8 mouse cellular contexts compared by ENCODE assay signal in the genomic region with DNA sequence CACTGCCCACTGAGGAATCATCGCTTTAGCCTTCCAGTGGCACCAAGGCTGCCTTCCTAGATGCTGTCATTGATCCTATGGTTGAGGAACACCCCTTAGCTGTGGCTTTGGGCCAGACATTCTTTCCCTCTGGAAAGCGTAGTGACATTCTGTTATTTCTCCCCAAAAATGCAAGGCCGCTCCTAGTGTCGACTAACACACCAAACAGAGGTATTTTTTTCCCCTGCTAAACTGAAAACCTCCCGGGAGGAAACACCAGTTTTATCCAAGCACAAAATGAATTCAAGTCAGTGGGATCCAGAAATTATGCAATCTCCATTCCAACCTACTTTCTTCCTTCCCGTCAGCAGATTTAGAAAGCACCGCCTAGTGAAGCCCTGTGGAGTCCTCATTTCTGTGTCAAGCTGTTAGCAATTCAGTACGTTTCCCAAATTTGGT.
A peak's percentile ranks its signal among the peaks of the same experiment; 100 is the strongest.
DNase-seq lines count a peak whose midpoint lies in the region; ATAC-seq and TF ChIP-seq lines count a peak whose summit lies in the region.

No protein-coding gene starts in this region.

- no peak overlapping the region for H3K9ac ChIP-seq in kidney, postnatal 0 days (ENCODE audit: low read depth, low read length)
- H3K9ac ChIP-seq in kidney, embryonic 14.5 days (ENCODE audit: low read depth, low read length), result no peak overlapping the region
- no peak overlapping the region for H3K9ac ChIP-seq in midbrain, embryonic 13.5 days (replicated peaks)

- no peak overlapping the region for H3K4me3 ChIP-seq in kidney, postnatal 0 days (replicated peaks; ENCODE audit: low read depth, low read length)
- no peak overlapping the region for H3K4me3 ChIP-seq in kidney, embryonic 14.5 days (ENCODE audit: low read length)
- H3K4me3 ChIP-seq in midbrain, embryonic 13.5 days (replicated peaks), result no peak overlapping the region

- DNase-seq in kidney, postnatal 0 days (ENCODE audit: low spot score), result peak; percentile 9
- no peak for DNase-seq in kidney, adult 9 months
- peak; percentile 21 to 29 for DNase-seq in cerebellum, postnatal 10 days
- peak; percentile 36 to 52 for DNase-seq in gastrocnemius, postnatal 36 days
- peak; percentile 6 for DNase-seq in lung, postnatal 14 days
- no peak for DNase-seq in embryo, embryonic 10 days (ENCODE audit: low spot score)

- no peak for ATAC-seq in kidney, postnatal 0 days (replicated peaks; ENCODE audit: low FRiP score, low read depth)
- ATAC-seq in kidney, embryonic 14.5 days (ENCODE audit: low FRiP score, low TSS enrichment), result no peak
- no peak for ATAC-seq in midbrain, embryonic 13.5 days

- no peaks in the 10 kb centered on the region for H3K4me1 ChIP-seq in kidney, postnatal 0 days (replicated peaks; ENCODE audit: insufficient read depth, low read length)
- H3K4me1 ChIP-seq in kidney, embryonic 14.5 days (ENCODE audit: control insufficient read depth, insufficient read depth, low read length), result no peaks in the 10 kb centered on the region
- H3K4me1 ChIP-seq in midbrain, embryonic 13.5 days (replicated peaks), result no peaks in the 10 kb centered on the region

- WGBS in kidney, postnatal 0 days, result 71% methylated on average over 8 of the region's 8 CpGs
- WGBS in kidney, embryonic 14.5 days, result 82% methylated on average over 8 of the region's 8 CpGs
- 84% methylated on average over 8 of the region's 8 CpGs for WGBS in midbrain, embryonic 13.5 days

- no peak for TF ChIP-seq CTCF in kidney, postnatal 0 days (IDR thresholded peaks at IDR 0.05; ENCODE audit: low read depth)

- intact Hi-C loops in gastrocnemius, postnatal 36 days (cut with DNase I), result no loop called here

- H3K27ac ChIP-seq in kidney, postnatal 0 days, result no peak overlapping the region
- H3K27ac ChIP-seq in kidney, embryonic 14.5 days (ENCODE audit: low read depth, low read length), result no peak overlapping the region
- no peak overlapping the region for H3K27ac ChIP-seq in midbrain, embryonic 13.5 days

- no peaks in the 10 kb centered on the region for H3K36me3 ChIP-seq in kidney, postnatal 0 days (ENCODE audit: insufficient read depth, low read length)
- H3K36me3 ChIP-seq in kidney, embryonic 14.5 days (ENCODE audit: control insufficient read depth, insufficient read depth, low read length), result no peaks in the 10 kb centered on the region
- H3K36me3 ChIP-seq in midbrain, embryonic 13.5 days, result no peaks in the 10 kb centered on the region

- no peaks in the 10 kb centered on the region for H3K9me3 ChIP-seq in kidney, postnatal 0 days (replicated peaks; ENCODE audit: low read length)
- H3K9me3 ChIP-seq in kidney, embryonic 14.5 days (ENCODE audit: control insufficient read depth, low read length), result no peaks in the 10 kb centered on the region
- H3K9me3 ChIP-seq in midbrain, embryonic 13.5 days, result no peaks in the 10 kb centered on the region

- H3K27me3 ChIP-seq in kidney, postnatal 0 days (ENCODE audit: insufficient read depth, low read length), result no peaks in the 10 kb centered on the region
- H3K27me3 ChIP-seq in kidney, embryonic 14.5 days (ENCODE audit: control insufficient read depth, insufficient read depth, low read length), result no peaks in the 10 kb centered on the region
- H3K27me3 ChIP-seq in midbrain, embryonic 13.5 days, result no peaks in the 10 kb centered on the region

- H3K4me2 ChIP-seq in kidney, postnatal 0 days (ENCODE audit: low read length), result no peak overlapping the region
- no peak overlapping the region for H3K4me2 ChIP-seq in kidney, embryonic 14.5 days (replicated peaks; ENCODE audit: low read depth, low read length)
- H3K4me2 ChIP-seq in midbrain, embryonic 13.5 days (replicated peaks), result no peak overlapping the region

Comparison
In these comparisons a context has a peak if more than half of its experiments do, and no peak if none do; other contexts are left out.
1. DNase-seq: peak in kidney, postnatal 0 days (single experiment), cerebellum, postnatal 10 days (2 of 2), gastrocnemius, postnatal 36 days (2 of 2) and lung, postnatal 14 days (single experiment); none in kidney, adult 9 months (single experiment) and embryo, embryonic 10 days (single experiment).